Mouse (Mus musculus) limb, embryonic 12.5 days (tissue): Measurements from ENCODE around the gene Hpn. TPM values are rescaled to one million over a fixed set of nuclear protein-coding genes. Genes with fewer than 3 reads are reported as not detected.

Source experiments
- ATAC-seq: fragments of 200-750 bp; cut with Nextera tagmentation; 2 replicates; pipeline ENCODE4 v1.8.0; 2017; ENCODE audit warnings: low read depth, moderate TSS enrichment; ENCODE audit not compliant: insufficient number of reproducible peaks, insufficient read depth, low FRiP score, low TSS enrichment
- H3K27ac ChIP-seq: fragments of 300-500 bp; sonication (generic); 2 replicates; pipeline ENCODE4 v1.5.1; 2016; ENCODE audit warnings: mild to moderate bottlenecking, moderate library complexity
- H3K27me3 ChIP-seq: fragments of 300-500 bp; sonication (generic); 2 replicates; pipeline ENCODE4 v1.6.1; 2016; ENCODE audit warnings: mild to moderate bottlenecking, moderate library complexity
- H3K36me3 ChIP-seq: fragments of 300-500 bp; sonication (generic); 2 replicates; pipeline ENCODE4 v1.6.1; 2016; ENCODE audit warnings: mild to moderate bottlenecking, moderate library complexity
- H3K4me1 ChIP-seq: fragments of 300-500 bp; sonication (generic); replicated peaks from 2 replicates; pipeline ENCODE4 v1.6.1; 2016
- H3K4me2 ChIP-seq: fragments of 300-500 bp; sonication (generic); 2 replicates; pipeline ENCODE4 v1.6.1; 2016; ENCODE audit warnings: mild to moderate bottlenecking, moderate library complexity
- H3K4me3 ChIP-seq: fragments of 300-500 bp; sonication (generic); replicated peaks from 2 replicates; pipeline ENCODE4 v1.5.1; 2016; ENCODE audit warnings: mild to moderate bottlenecking
- H3K9ac ChIP-seq: fragments of 300-500 bp; sonication (generic); replicated peaks from 2 replicates; pipeline ENCODE4 v1.6.1; 2016; ENCODE audit warnings: mild to moderate bottlenecking, moderate library complexity
- H3K9me3 ChIP-seq: fragments of 300-500 bp; sonication (generic); 2 replicates; pipeline ENCODE4 v1.6.1; 2016; ENCODE audit warnings: mild to moderate bottlenecking, moderate library complexity
- WGBS: fragments of 180-500 bp; shearing (Covaris S2); methylation state at CpG from one replicate; pipeline ENCODE4 v1.1.7; 2016; 5-methylcytosine and 5-hydroxymethylcytosine counted together
- polyA plus RNA-seq: library from polyadenylated mRNA; unstranded; fragments of >200 nt; fragmentation: Nextera tagmentation; extraction: Ambion mirVana; gene quantifications from 2 replicates; pipeline ENCODE4 v1.2.1, GENCODE M21; 2016

Gene Hpn
- polyA plus RNA-seq, 1 experiment from 2014 or later: 3.6 TPM

GRCm38 (mm10) chr7:31151301-31152241 lies 36.5 kb upstream of the Hpn start:
- WGBS: 18% methylated on average over 23 of the region's 23 CpGs
- H3K4me1 ChIP-seq: peaks cover 52% of the 10 kb centered on the region
- ATAC-seq: peak; percentile 54
- H3K9me3 ChIP-seq: no peaks in the 10 kb centered on the region
- peak overlapping the region; percentile 92 for H3K9ac ChIP-seq
- no peaks in the 10 kb centered on the region for H3K27me3 ChIP-seq
- peak overlapping the region; percentile 64 for H3K4me2 ChIP-seq
- peak overlapping the region; percentile 79 for H3K4me3 ChIP-seq
- peak overlapping the region; percentile 95 for H3K27ac ChIP-seq
- peaks cover 6% of the 10 kb centered on the region; the same call in 1 of the 2 replicates for H3K36me3 ChIP-seq

- H3K4me3 ChIP-seq: peak overlapping the region; percentile 79
- H3K9ac ChIP-seq: peak overlapping the region; percentile 92
- peak overlapping the region; percentile 64 for H3K4me2 ChIP-seq
- peak; percentile 85 for ATAC-seq
- no peaks in the 10 kb centered on the region for H3K9me3 ChIP-seq
- under 1% methylated on average over 59 of the region's 63 CpGs for whole genome bisulfite sequencing
- H3K4me1 ChIP-seq: peaks cover 55% of the 10 kb centered on the region
- peak overlapping the region; percentile 95 for H3K27ac ChIP-seq
- H3K27me3 ChIP-seq: no peaks in the 10 kb centered on the region
- H3K36me3 ChIP-seq: peaks cover 15% of the 10 kb centered on the region; the same call in 1 of the 2 replicates
These were observed 35.6 kb upstream of the Hpn start for GRCm38 (mm10) chr7:31150566-31151300.

GRCm38 (mm10) chr7:31149751-31150565 lies 34.9 kb upstream of the Hpn start:
- peaks cover 16% of the 10 kb centered on the region for H3K36me3 ChIP-seq
- 2% methylated on average over 20 of the region's 20 CpGs for WGBS
- ATAC-seq: no peak
- H3K4me2 ChIP-seq: peak overlapping the region; percentile 64
- H3K9me3 ChIP-seq: no peaks in the 10 kb centered on the region
- peak overlapping the region; percentile 92 for H3K9ac ChIP-seq
- H3K4me1 ChIP-seq: peaks cover 53% of the 10 kb centered on the region
- H3K27me3 ChIP-seq: no peaks in the 10 kb centered on the region
- H3K4me3 ChIP-seq: peak overlapping the region; percentile 79
- H3K27ac ChIP-seq: peak overlapping the region; percentile 95

GRCm38 (mm10) chr7:31149271-31149670 lies 34.2 kb upstream of the Hpn start:
- no peak for ATAC-seq
- Histone ChIP-seq H3K27ac (peak overlapping the region; percentile 95), H3K9ac (peak overlapping the region; percentile 92), H3K4me1 (peaks cover 53% of the 10 kb centered on the region), H3K27me3 (no peaks in the 10 kb centered on the region), H3K4me3 (peak overlapping the region; percentile 79), H3K9me3 (no peaks in the 10 kb centered on the region), H3K36me3 (peaks cover 21% of the 10 kb centered on the region), H3K4me2 (peak overlapping the region; percentile 64)
- WGBS: 37% methylated on average over 9 of the region's 9 CpGs

GRCm38 (mm10) chr7:31148756-31149155 lies 33.7 kb upstream of the Hpn start:
- H3K4me2 ChIP-seq: peak overlapping the region; percentile 64
- H3K36me3 ChIP-seq: peaks cover 26% of the 10 kb centered on the region
- H3K27ac ChIP-seq: peak overlapping the region; percentile 95
- no peaks in the 10 kb centered on the region for H3K9me3 ChIP-seq
- peaks cover 53% of the 10 kb centered on the region for H3K4me1 ChIP-seq
- 2% methylated on average over 9 of the region's 9 CpGs for WGBS
- H3K4me3 ChIP-seq: peak overlapping the region; percentile 79
- H3K27me3 ChIP-seq: no peaks in the 10 kb centered on the region
- peak overlapping the region; percentile 92 for H3K9ac ChIP-seq
- ATAC-seq: no peak

- Histone ChIP-seq H3K9me3 (no peaks in the 10 kb centered on the region), H3K36me3 (peaks cover 33% of the 10 kb centered on the region), H3K27me3 (no peaks in the 10 kb centered on the region), H3K9ac (peak overlapping the region; percentile 92; the same call in 1 of the 2 replicates), H3K4me3 (peak overlapping the region; percentile 79; the same call in 1 of the 2 replicates), H3K27ac (peak overlapping the region; percentile 95), H3K4me1 (peaks cover 53% of the 10 kb centered on the region), H3K4me2 (peak overlapping the region; percentile 64)
- no peak for ATAC-seq
- 76% methylated on average over 3 of the region's 3 CpGs for WGBS
These were observed 33.0 kb upstream of the Hpn start for GRCm38 (mm10) chr7:31148086-31148485.

GRCm38 (mm10) chr7:31145596-31146160 lies 30.6 kb upstream of the Hpn start:
- Histone ChIP-seq H3K4me2 (no peak overlapping the region), H3K9me3 (no peaks in the 10 kb centered on the region), H3K4me3 (no peak overlapping the region), H3K27me3 (no peaks in the 10 kb centered on the region), H3K4me1 (peaks cover 41% of the 10 kb centered on the region), H3K27ac (no peak overlapping the region), H3K36me3 (peaks cover 57% of the 10 kb centered on the region), H3K9ac (no peak overlapping the region)
- ATAC-seq: no peak
- WGBS: 34% methylated on average over 12 of the region's 12 CpGs

GRCm38 (mm10) chr7:31144886-31145285 lies 29.8 kb upstream of the Hpn start:
- H3K4me1 ChIP-seq: peaks cover 39% of the 10 kb centered on the region
- 96% methylated on average over 16 of the region's 16 CpGs for WGBS
- ATAC-seq: no peak
- no peak overlapping the region for H3K4me2 ChIP-seq
- no peak overlapping the region for H3K9ac ChIP-seq
- H3K4me3 ChIP-seq: no peak overlapping the region
- no peaks in the 10 kb centered on the region for H3K9me3 ChIP-seq
- H3K36me3 ChIP-seq: peaks cover 65% of the 10 kb centered on the region
- no peak overlapping the region for H3K27ac ChIP-seq
- H3K27me3 ChIP-seq: no peaks in the 10 kb centered on the region

GRCm38 (mm10) chr7:31140941-31141340 lies 25.9 kb upstream of the Hpn start:
- WGBS: 91% methylated on average over 10 of the region's 10 CpGs

GRCm38 (mm10) chr7:31140302-31140701 lies 25.2 kb upstream of the Hpn start:
- Histone ChIP-seq H3K27ac (no peak overlapping the region), H3K4me2 (no peak overlapping the region), H3K4me1 (no peaks in the 10 kb centered on the region), H3K9ac (no peak overlapping the region), H3K36me3 (peaks cover 95% of the 10 kb centered on the region), H3K4me3 (no peak overlapping the region), H3K9me3 (no peaks in the 10 kb centered on the region), H3K27me3 (no peaks in the 10 kb centered on the region)
- WGBS: 98% methylated on average over 4 of the region's 4 CpGs
- no peak for ATAC-seq

More at GRCm38 (mm10) chr7:31140941-31141340, 25.9 kb upstream of the Hpn start:
- Histone ChIP-seq H3K9ac (no peak overlapping the region), H3K27me3 (no peaks in the 10 kb centered on the region), H3K36me3 (peaks cover 92% of the 10 kb centered on the region), H3K27ac (no peak overlapping the region), H3K4me1 (0 out of 2 replicates have a peak, but pooled peaks cover 3% of the 10 kb centered on the region), H3K9me3 (no peaks in the 10 kb centered on the region), H3K4me2 (no peak overlapping the region), H3K4me3 (no peak overlapping the region)
- no peak for ATAC-seq
